Mouse (Mus musculus): ENCODE measurements around the gene Olfr1186. TPM values are rescaled to one million over a fixed set of nuclear protein-coding genes. Genes with fewer than 3 reads are reported as not detected.
"Not testable (repeated sequence)": the region's sequence is repeated elsewhere in the genome, so short reads cannot be mapped to it uniquely, and the experiment has no call there.

Gene Olfr1186
- polyA plus RNA-seq (2015; fragmentation: Nextera tagmentation; extraction: Ambion mirVana) = not detected in 2 replicates

DNA sequence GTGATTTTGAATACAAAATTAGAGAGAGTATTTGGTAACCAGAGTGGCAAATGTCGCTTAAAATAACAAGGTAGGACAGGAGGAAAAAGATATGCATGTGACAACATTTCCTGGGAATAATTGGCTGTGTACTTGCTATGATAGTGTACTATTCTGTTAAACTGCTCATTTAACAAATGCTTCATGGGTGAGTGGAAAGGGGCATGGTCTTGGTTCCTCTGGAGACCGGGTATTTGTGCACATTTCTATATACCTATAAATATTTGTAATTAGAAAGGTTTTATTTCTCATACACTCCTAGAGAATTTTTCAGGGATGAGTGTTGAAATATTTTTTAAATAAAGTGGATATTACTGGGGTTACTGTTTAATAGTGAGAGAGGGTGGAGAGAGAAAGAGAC, at the start of gene Olfr1186:
Gene Olfr1186, plus strand, starts transcription at position 301 of the 400 bp plus-strand sequence.
- Histone ChIP-seq H3K27me3 (replicated peaks) (no peaks in the 10 kb centered on the region), H3K27ac (replicated peaks) (no peak within 1 kb of the TSS), H3K36me3 (no peaks in the 10 kb centered on the region), H3K9me3 (no peaks in the 10 kb centered on the region), H3K4me2 (no peak within 1 kb of the TSS), H3K4me3 (no peak within 1 kb of the TSS), H3K4me1 (no peaks in the 10 kb centered on the region), H3K9ac (no peak within 1 kb of the TSS)
- WGBS = 60% methylated on average over 2 of the region's 2 CpGs
- no peak for ATAC-seq (ENCODE audit: extremely low read depth, insufficient number of reproducible peaks, low FRiP score, low TSS enrichment)

DNA sequence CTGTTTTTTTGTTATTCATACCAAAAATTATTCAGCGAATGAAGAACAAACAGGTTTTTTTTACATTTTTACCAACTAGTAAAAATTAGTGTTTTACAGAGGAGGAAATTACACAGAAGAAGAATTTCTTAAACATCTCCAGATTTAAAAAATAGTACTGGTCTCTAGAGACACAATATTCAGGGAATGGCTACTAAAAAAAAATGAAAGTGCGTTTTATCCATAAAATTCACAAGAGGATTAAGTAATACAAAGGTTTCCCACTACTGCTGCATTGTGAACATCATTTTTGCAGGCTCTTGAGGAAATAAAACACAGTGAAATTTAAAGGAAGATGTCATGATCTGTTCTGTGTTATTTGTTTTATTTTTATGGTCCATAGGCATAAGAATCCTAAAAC, 35.1 kb upstream of the Olfr1186 start, which contains the start of gene Olfr1184:
Gene Olfr1184, plus strand, starts transcription at position 301 of the 400 bp plus-strand sequence.
- no peaks in the 10 kb centered on the region for H3K27me3 ChIP-seq (replicated peaks)
- H3K36me3 ChIP-seq = no peaks in the 10 kb centered on the region
- WGBS = 76% methylated on average over 2 of the region's 2 CpGs
- H3K4me3 ChIP-seq = no peak within 1 kb of the TSS
- H3K4me1 ChIP-seq = no peaks in the 10 kb centered on the region
- no peak within 1 kb of the TSS for H3K27ac ChIP-seq (replicated peaks)
- ATAC-seq (ENCODE audit: extremely low read depth, insufficient number of reproducible peaks, low FRiP score, low TSS enrichment) = no peak
- H3K9ac ChIP-seq = no peak within 1 kb of the TSS
- H3K4me2 ChIP-seq = no peak within 1 kb of the TSS
- H3K9me3 ChIP-seq = no peaks in the 10 kb centered on the region

- no peaks in the 10 kb centered on the region for H3K27me3 ChIP-seq (replicated peaks)
- no peak for ATAC-seq (ENCODE audit: extremely low read depth, insufficient number of reproducible peaks, low FRiP score, low TSS enrichment)
These were observed 25.3 kb upstream of the Olfr1186 start, which contains the start of gene Olfr1185-ps1 for GRCm38 (mm10) chr2:88493020-88493419. Olfr1185-ps1 (plus strand) TSS chr2:88493320.

GRCm38 (mm10) chr2:88525720-88526119, 7.4 kb downstream of the Olfr1186 start:
- no peak overlapping the region for H3K9ac ChIP-seq
- no peak overlapping the region for H3K4me2 ChIP-seq
- WGBS = 57% methylated on average over 3 of the region's 3 CpGs
- H3K27ac ChIP-seq (replicated peaks) = no peak overlapping the region
- ATAC-seq (ENCODE audit: extremely low read depth, insufficient number of reproducible peaks, low FRiP score, low TSS enrichment) = no peak
- no peak overlapping the region for H3K4me3 ChIP-seq
- no peaks in the 10 kb centered on the region for H3K36me3 ChIP-seq
- H3K4me1 ChIP-seq = no peaks in the 10 kb centered on the region
- H3K9me3 ChIP-seq = no peaks in the 10 kb centered on the region
- H3K27me3 ChIP-seq (replicated peaks) = no peaks in the 10 kb centered on the region

More at GRCm38 (mm10) chr2:88493020-88493419, 25.3 kb upstream of the Olfr1186 start, which contains the start of gene Olfr1185-ps1:
- Histone ChIP-seq H3K27ac (replicated peaks) (no peak within 1 kb of the TSS), H3K9ac (no peak within 1 kb of the TSS), H3K4me1 (no peaks in the 10 kb centered on the region), H3K4me2 (no peak within 1 kb of the TSS), H3K9me3 (no peaks in the 10 kb centered on the region), H3K36me3 (no peaks in the 10 kb centered on the region), H3K4me3 (no peak within 1 kb of the TSS)
- 56% methylated on average over 2 of the region's 2 CpGs for WGBS

DNA sequence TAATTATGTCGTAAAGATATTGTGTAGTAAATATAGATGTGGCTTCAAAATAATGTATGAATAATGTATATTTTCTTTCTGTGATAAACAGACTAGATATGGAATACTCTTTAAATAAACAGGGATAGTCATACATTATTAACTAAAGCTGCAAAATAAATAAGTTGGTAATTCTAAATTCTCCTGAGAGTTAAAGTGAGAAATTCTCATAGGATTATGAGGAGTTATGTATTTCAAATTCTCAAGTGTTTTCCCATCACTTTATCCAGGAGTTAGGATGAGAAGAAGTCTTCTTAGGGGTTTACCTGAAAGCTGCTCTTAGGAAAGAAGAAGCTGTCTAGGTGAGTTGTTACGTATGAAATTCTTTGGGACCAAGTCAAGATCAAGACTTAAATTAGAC, 38.3 kb downstream of the Olfr1186 start, which contains the start of gene Olfr1188:
Gene Olfr1188, plus strand, starts transcription at position 301 of the 400 bp plus-strand sequence.
- Histone ChIP-seq H3K9me3 (no peaks in the 10 kb centered on the region), H3K4me3 (no peak within 1 kb of the TSS), H3K4me2 (no peak within 1 kb of the TSS), H3K27ac (replicated peaks) (no peak within 1 kb of the TSS), H3K4me1 (no peaks in the 10 kb centered on the region), H3K27me3 (replicated peaks) (no peaks in the 10 kb centered on the region), H3K36me3 (no peaks in the 10 kb centered on the region), H3K9ac (no peak within 1 kb of the TSS)
- no peak for ATAC-seq (ENCODE audit: extremely low read depth, insufficient number of reproducible peaks, low FRiP score, low TSS enrichment)
- WGBS = 67% methylated on average over 2 of the region's 2 CpGs

DNA sequence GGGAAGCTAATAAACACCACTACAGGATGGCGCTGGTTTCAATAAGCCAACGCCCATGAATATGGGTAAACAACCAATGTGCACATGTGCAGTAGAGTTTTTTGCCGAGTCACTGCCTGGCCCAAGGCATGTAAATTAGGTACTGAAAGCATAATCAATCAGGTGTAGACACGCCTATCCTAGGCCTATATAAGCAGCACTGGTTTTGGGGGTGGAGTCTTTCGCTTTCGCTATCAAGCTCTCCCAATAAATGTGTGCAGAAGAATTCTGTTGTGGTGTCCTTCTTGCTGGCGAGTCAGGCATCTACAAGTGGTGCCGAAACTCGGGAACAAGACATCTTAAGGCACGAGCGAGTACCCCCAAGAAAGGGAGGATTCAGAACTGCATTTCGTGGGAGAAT, 54.3 kb downstream of the Olfr1186 start:
- H3K9me3 ChIP-seq; H3K27ac ChIP-seq (replicated peaks); H3K4me3 ChIP-seq; H3K9ac ChIP-seq; H3K27me3 ChIP-seq (replicated peaks); ATAC-seq (ENCODE audit: extremely low read depth, insufficient number of reproducible peaks, low FRiP score, low TSS enrichment); H3K4me1 ChIP-seq; H3K36me3 ChIP-seq; H3K4me2 ChIP-seq: not testable (repeated sequence)
- 78% methylated on average over 12 of the region's 12 CpGs for WGBS

Other genes starting within 250 kb of the Olfr1186 start
- gene Olfr1173, start 238.7 kb upstream of the Olfr1186 start, polyA plus RNA-seq (2015; fragmentation: Nextera tagmentation; extraction: Ambion mirVana) = not detected in 2 replicates
- not detected in 2 replicates for gene Olfr1174-ps, start 203.4 kb upstream of the Olfr1186 start, polyA plus RNA-seq (2015; fragmentation: Nextera tagmentation; extraction: Ambion mirVana)
- not detected in 2 replicates for gene Olfr1175-ps, start 191.3 kb upstream of the Olfr1186 start, polyA plus RNA-seq (2015; fragmentation: Nextera tagmentation; extraction: Ambion mirVana)
- gene Olfr1176, start 181.8 kb upstream of the Olfr1186 start, polyA plus RNA-seq (2015; fragmentation: Nextera tagmentation; extraction: Ambion mirVana) = not detected in 2 replicates
- not detected in 2 replicates for gene Olfr1177-ps, start 172.1 kb upstream of the Olfr1186 start, polyA plus RNA-seq (2015; fragmentation: Nextera tagmentation; extraction: Ambion mirVana)
- not detected in 2 replicates for gene Olfr1178, start 131.5 kb upstream of the Olfr1186 start, polyA plus RNA-seq (2015; fragmentation: Nextera tagmentation; extraction: Ambion mirVana)
- not detected in 2 replicates for gene Olfr1179, start 112.1 kb upstream of the Olfr1186 start, polyA plus RNA-seq (2015; fragmentation: Nextera tagmentation; extraction: Ambion mirVana)
- gene Olfr1180, start 99.4 kb upstream of the Olfr1186 start, polyA plus RNA-seq (2015; fragmentation: Nextera tagmentation; extraction: Ambion mirVana) = not detected in 2 replicates
- gene Olfr1181, start 92.4 kb upstream of the Olfr1186 start, polyA plus RNA-seq (2015; fragmentation: Nextera tagmentation; extraction: Ambion mirVana) = not detected in 2 replicates
- not detected in 2 replicates for gene Gm13757, start 69.4 kb upstream of the Olfr1186 start, polyA plus RNA-seq (2015; fragmentation: Nextera tagmentation; extraction: Ambion mirVana)
- not detected in 2 replicates for gene Olfr1183, start 63.7 kb upstream of the Olfr1186 start, polyA plus RNA-seq (2015; fragmentation: Nextera tagmentation; extraction: Ambion mirVana)
- not detected in 2 replicates for gene Olfr1184, start 35.0 kb upstream of the Olfr1186 start, polyA plus RNA-seq (2015; fragmentation: Nextera tagmentation; extraction: Ambion mirVana)
- gene Olfr1185-ps1, start 25.2 kb upstream of the Olfr1186 start, polyA plus RNA-seq (2015; fragmentation: Nextera tagmentation; extraction: Ambion mirVana) = not detected in 2 replicates
- not detected in 2 replicates for gene Olfr1188, start 38.4 kb downstream of the Olfr1186 start, polyA plus RNA-seq (2015; fragmentation: Nextera tagmentation; extraction: Ambion mirVana)
- not detected in 2 replicates for gene Olfr1189, start 67.9 kb downstream of the Olfr1186 start, polyA plus RNA-seq (2015; fragmentation: Nextera tagmentation; extraction: Ambion mirVana)
- not detected in 2 replicates for gene Olfr1191-ps1, start 122.0 kb downstream of the Olfr1186 start, polyA plus RNA-seq (2015; fragmentation: Nextera tagmentation; extraction: Ambion mirVana)
- not detected in 2 replicates for gene Olfr1192-ps1, start 130.0 kb downstream of the Olfr1186 start, polyA plus RNA-seq (2015; fragmentation: Nextera tagmentation; extraction: Ambion mirVana)
- not detected in 2 replicates for gene Olfr1193, start 157.1 kb downstream of the Olfr1186 start, polyA plus RNA-seq (2015; fragmentation: Nextera tagmentation; extraction: Ambion mirVana)
- gene Olfr1195, start 170.6 kb downstream of the Olfr1186 start, polyA plus RNA-seq (2015; fragmentation: Nextera tagmentation; extraction: Ambion mirVana) = not detected in 2 replicates
- not detected in 2 replicates for gene Olfr1196, start 186.0 kb downstream of the Olfr1186 start, polyA plus RNA-seq (2015; fragmentation: Nextera tagmentation; extraction: Ambion mirVana)
- not detected in 2 replicates for gene Olfr1197, start 213.8 kb downstream of the Olfr1186 start, polyA plus RNA-seq (2015; fragmentation: Nextera tagmentation; extraction: Ambion mirVana)
- gene Olfr1198, start 232.8 kb downstream of the Olfr1186 start, polyA plus RNA-seq (2015; fragmentation: Nextera tagmentation; extraction: Ambion mirVana) = not detected in 2 replicates
- not detected in 2 replicates for gene Olfr1199, start 241.9 kb downstream of the Olfr1186 start, polyA plus RNA-seq (2015; fragmentation: Nextera tagmentation; extraction: Ambion mirVana)

Data from heart, embryonic 13.5 days (tissue).